Mouse (Mus musculus) kidney, adult 2 months (tissue): ENCODE measurements around the gene Tank.

Source experiments
- CTCF ChIP-seq: fragments of 200-500 bp; conservative IDR thresholded peaks from 2 replicates; pipeline ENCODE4 v1.5.1; 2011; ENCODE audit warnings: low read depth, mild to moderate bottlenecking, control low read depth, low read length, moderate library complexity, mixed read lengths; ENCODE audit not compliant: insufficient read depth, insufficient read length
- POLR2A ChIP-seq: fragments of 200-500 bp; IDR thresholded peaks from one replicate; pipeline ENCODE4 v1.6.1; 2011; ENCODE audit warnings: low read depth, low read length, control low read depth

DNA sequence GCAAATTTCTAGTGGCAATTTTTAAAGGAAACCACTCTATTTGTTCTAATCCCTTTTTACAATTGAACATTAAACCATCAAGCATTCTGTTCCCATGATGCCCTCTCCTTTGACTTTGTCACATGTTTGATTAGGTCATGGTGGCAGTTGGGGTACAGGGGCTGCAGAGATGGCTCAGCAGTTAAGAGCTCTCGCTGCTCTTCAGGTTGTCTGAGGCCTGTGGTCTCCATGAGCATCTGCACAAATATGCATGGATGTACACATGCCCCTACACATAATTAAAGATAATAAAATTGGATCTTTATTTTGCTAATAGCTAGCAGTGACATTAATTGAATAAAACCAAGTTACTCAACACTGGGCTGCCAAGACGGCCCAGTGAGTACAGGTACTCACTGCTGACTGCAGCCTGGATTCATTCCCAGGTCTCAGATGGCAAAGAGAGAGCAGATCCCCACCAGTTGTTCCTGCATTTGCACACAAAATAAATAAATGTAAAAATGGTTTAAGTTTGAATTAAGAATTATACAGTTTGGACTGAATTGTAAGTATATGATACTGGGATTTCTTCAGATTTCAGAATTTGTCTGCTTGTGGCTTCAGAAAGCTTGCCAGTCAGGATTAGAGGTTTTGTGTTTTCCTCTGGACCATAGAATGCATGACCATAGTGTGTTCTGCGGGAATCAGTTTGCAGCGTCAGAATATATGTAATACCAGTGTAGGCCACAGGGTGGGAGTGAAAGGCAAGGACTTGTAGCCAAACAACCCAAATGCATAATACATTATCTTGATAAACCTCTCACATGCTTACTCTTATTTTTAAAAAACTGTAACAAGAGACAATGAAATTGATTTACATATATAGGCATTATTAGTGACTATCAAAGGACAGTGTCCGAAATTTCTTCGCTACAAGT is 64.3 kb downstream of the Tank start:
- TF ChIP-seq POLR2A (no peak), CTCF (peak; percentile 23; the same call in 1 of the 2 replicates)
